Mouse (Mus musculus) retina, embryonic 14.5 days (tissue): ENCODE data around the gene Sept1.
"Not testable (repeated sequence)": the region's sequence is repeated elsewhere in the genome, so short reads cannot be mapped to it uniquely, and the experiment has no call there.

ENCODE experiments used
- DNase-seq: peaks from one replicate; pipeline ENCODE4 v3.0.0-alpha.2; 2015; ENCODE audit warnings: low spot score

Gene Sept1

DNA sequence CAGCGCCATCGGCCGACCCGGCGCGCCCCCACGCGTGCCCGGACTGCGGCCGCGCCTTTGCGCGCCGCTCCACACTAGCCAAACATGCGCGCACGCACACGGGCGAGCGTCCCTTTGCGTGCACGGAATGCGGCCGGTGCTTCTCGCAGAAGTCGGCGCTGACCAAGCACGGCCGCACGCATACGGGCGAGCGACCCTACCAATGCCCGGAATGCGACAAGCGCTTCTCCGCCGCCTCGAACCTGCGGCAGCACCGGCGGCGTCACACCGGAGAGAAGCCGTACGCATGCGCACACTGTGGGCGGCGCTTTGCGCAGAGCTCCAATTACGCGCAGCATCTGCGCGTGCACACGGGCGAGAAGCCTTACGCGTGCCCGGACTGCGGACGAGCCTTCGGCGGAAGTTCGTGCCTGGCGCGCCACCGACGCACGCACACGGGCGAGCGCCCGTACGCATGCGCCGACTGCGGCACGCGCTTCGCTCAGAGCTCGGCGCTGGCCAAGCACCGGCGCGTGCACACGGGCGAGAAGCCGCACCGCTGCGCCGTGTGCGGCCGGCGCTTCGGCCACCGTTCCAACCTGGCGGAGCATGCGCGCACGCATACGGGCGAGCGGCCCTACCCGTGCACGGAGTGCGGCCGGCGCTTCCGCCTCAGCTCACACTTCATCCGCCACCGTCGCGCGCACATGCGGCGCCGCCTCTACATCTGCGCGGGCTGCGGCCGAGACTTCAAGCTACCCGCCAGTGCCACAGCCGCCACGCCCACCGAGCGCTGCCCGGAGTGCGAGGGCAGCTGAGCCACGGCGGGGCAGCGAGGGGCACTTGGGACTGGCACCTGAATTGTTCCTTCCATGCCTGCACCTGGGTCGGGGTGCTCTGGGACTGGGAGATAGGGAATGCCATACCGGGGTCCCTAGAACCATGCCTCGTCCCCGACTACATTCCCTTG lies 21.2 kb upstream of the Sept1 start:
- peak; percentile 98 for DNase-seq

DNA sequence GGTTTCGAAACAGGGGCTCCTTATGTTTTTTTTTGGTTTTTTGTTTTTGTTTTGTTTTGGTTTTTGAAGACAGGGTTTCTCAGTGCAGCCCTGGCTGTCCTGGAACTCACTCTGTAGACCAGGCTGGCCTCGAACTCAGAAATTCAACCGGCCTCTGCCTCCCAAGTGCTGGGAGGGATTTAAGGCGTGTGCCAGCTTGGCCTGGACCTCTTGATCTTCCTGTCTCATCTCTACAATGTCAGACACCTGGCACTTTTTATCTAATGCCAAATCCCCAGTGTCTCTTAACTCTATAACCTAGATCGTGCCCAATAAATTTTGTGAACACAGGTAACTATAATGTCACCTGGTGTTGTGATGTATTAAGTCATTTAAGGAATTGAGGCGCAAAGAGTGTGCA lies 20.4 kb upstream of the Sept1 start:
- no peak for DNase-seq

DNA sequence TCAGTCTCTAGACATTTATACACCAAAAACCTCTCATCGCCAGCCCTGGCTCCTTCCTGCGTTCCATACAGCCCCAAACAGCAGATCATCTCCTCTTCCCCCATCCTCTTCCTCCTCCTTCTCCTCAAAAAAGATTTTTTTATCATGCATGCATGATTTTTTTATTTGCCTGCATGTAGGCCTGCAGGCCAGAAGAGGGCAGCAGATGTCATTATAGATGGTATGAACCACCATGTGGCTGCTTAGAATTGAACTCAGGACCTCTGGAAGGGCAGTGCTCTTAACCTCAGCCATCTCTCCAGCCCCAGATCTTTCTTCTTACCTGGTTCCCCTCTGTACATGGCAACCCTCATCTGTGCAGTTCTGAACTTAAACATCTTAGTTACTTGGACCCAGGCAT lies 19.5 kb upstream of the Sept1 start:
- peak; percentile 60 for DNase-seq

DNA sequence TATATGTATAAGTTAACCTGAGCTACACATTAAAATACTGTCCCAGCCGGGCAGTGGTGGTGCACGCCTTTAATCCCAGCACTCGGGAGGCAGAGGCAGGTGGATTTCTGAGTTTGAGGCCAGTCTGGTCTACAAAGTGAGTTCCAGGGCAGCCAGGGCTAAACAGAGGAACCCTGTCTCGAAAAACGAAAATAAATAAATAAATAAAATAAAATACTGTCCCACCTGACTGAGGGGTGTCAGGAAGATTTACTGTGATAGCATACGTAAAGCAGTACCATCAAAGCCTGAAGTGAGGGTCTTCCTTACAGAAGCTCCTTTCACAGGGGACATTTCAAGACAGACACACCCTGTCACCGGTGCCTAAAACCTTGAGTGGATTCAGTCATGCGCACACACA lies 17.6 kb upstream of the Sept1 start:
- DNase-seq: not testable (repeated sequence)

DNA sequence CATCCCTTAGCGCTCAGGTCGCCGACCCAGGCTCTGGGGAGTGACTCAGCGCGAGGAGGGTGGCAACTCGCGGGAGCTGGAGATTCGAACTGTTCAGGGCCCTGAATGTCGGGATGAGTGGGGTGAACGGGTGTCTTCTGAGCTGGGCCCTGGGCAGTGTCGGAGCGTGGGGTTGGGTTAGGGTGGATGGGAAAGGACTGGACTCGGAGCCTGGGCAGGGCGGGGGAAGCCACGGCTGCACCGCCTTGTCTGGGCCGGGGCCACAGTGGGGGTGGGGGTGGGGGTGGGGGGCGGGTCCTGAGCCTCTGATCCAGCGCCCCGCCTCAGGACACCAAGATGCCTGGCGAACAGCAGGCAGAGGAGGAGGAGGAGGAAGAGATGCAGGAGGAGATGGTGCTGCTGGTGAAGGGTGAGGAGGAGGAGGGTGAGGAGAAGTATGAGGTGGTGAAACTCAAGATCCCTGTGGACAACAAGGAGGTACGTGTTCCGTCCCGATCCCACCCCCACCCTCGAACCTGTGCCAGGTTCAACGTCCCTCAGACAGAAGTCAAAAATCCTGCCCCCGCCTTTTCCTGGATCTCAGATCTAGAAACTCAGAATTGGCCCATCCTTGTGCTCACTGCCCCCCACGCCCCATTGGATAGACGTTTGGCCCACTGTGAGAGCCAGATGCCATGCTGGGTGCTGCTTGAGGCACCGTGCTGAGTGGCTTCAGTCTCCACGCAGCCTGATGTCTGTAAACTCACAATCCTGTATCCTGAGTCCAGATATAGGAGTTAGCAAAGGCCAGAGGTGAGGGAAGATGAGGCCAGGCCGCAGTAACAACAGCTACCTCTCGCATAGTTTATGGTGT lies 12.0 kb upstream of the Sept1 start:
- no peak for DNase-seq

DNA sequence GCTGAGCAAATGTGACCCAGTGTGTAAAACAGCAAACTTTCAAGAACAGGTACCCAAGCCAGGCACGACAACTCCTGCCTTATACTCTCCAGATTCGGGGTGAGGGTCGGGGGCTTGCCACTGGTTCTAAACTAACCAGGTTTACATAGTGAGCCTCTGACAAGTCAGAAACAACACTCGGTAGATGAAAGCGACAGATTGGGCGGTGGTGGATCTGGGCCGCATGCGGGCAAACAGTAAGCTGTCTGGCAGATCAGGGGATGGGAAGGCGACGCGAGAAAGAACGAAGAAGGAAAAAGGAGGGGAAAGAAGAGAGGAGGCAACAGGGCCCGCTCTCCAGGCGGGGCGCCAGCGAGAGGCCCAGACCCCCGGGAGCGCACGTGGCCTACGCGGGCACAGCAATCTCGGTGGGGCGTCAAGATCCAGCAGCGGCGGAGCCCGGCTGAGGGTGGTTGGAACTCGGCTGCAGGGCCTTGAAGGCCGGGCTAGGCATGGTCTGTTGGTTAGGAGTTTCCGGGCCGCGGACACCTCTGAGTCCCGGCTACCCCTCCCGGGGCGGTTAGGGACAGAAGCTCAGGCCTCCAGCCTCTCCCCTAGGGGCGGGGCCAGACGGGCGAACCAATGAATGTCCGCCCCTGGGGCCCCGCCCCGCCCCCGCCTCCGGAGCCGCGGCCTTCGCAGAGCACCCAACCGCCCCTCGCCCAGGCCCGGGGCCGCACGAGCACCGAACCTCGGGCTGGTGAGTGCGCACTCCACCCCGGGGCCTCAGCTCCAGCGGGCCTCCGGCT lies 11.1 kb upstream of the Sept1 start, which contains the start of gene Zfp771:
Gene Zfp771, plus strand, starts transcription at position 405 of the 788 bp plus-strand sequence.
- DNase-seq: peak; percentile 96

DNA sequence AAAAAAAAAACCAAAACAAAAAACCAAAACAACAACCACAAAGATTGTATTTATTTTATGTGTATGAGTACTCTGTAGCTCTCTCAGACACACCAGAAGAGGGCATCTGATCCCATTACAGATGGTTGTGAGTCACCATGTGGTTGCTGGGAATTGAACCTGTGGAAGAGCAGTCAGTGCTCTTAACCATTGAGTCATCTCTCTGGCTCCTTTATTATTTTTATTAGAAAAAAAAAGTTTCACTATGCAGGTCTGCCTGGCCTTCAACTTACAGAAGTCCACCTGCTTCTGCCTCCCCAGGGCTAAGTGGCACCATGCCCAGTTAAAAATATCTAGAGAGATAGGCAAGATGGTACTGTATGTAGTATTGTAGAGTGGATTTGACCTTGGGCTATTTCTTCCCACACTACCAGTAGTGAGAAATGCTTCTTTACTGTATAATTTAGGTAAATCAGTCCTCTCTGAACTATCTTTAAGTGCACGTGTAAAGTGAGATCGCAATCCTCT lies 10.5 kb upstream of the Sept1 start:
- DNase-seq: no peak

DNA sequence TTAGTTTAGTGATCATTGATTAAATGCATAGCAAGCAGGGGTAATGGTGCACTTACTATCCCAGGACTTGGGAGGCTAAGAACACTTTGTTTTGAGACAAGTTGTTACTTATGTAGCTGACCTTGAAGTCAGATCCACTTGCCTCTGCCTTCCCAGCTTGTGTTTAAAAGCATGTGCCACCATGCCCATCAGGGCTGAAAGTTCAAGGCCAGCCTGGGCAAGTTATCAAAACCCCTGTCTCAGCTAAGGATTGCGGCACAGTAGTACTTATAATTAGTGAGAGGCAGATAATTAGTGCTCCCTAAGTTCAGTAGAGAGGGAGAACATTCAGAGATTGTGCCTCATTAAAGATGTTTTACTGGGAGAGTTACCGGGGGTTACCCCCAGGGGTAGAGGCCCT lies 1.8 kb upstream of the Sept1 start:
- no peak for DNase-seq

DNA sequence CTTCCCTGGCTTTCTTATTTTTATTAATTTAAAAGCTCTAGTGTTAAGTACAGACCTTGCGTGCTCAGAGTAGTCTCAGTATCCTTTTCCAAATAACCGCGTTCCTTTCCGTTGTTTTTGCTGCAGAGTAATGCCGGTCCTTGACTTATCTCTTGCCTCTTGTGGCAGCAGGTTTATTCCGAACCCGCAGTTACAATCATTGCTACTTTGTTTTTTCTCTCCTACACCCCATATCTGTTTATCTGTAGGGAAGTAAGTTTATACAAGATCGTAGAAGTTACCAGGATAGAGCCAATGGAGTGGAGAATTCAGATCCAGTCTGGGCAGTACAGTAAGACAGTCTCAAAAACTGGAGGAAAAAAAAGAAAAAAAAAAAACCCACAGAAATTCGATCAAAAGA lies 835 bp upstream of the Sept1 start:
- DNase-seq: no peak

DNA sequence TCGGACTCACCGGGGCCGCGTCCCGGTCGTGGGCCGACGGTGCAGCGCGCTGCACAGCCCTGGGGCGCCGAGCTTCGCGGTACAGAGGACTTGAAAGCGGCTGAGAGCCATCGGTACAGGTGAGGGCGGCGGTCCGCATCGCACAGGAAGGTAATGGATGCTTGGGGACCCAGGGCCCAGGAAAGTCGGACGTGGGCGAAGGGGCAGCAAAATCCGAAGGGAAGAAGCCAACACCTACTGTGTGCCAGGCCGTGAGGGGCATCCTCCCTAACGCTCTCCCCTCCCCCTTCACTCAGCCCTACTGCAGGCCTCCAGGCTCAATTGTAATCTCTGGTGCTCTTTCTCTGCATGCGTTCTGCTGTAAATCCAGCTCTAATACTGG lies 429 bp upstream of the Sept1 start:
- peak; percentile 55 for DNase-seq

DNA sequence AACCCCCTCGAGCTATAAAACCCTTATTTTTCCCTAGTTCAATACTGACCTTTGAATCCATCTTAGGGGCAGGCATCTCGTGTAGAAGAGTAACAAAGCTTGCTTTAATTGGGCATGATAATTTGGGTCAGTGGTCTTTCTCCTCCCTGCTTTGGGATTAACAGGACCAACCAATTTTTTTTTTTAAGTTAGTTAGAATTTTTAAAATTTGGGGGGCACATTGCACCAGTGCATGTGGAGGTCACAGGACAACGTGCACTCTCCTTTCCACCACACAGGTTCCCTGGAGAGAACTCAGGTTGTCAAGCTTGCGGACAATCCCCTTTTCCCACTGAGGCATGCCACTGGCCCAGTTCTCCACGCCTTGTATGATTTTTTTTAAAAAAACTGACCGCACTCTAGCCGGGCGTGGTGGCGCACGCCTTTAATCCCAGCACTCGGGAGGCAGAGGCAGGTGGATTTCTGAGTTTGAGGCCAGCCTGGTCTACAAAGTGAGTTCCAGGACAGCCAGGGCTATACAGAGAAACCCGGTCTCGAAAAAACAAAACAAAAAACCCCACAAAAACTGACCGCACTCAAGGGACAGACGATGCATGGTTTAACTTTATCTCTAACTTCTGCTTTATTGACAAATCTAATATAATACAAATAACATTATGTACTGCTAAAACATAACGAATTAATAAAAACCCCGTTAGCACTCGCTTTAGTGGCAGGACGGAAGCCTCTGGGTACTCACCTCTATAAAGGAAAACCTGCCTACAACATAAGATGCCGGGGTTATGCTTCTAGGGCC lies 906 bp downstream of the Sept1 start:
- no peak for DNase-seq

DNA sequence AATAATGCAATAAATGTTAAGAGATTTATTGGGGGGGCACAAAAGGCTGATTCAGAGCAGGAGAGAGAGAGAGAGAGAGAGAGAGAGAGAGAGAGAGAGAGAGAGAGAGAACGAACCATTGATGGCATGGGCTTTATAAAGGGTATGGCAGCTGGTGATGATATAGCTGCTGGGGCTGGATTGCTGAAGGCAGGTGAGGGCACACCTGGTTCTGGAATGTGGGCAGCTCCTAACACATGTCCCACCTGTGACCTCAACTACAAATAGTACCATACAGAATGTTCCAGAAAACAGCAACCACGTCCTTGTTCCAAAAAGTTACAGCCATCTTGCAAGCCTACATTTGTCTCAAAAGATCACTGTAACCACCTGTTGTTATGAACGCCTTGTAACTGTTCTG lies 1.6 kb downstream of the Sept1 start:
- DNase-seq: no peak

DNA sequence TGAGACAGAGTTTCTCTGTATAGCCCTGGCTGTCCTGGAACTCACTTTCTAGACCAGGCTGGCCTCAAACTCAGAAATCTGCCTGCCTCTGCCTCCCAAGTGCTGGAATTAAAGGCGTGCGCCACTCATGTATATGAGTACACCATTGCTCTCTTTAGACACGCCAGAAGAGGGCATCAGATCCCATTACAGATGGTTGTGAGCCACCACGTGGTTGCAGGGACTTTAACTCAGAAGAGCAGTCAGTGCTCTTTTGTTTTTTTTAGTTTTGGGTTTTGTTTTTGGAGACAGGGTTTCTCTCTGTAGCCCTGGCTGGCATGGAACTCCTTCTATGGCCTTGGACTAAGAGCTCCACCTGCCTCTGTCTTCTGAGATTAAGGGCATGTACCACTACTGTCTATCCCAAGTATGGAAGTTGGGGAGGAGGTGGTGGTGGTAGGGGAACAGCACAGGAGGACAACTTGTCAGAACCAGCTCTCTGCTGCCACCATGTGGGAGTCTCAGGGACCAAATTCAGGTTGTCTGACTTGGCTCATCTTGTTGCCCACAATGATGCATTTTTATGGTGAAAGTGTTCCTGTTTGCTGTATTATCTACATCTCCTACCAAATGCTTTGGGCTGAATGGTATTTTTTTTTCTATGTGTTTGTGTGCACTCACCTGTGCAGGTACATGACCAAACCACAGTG lies 4.2 kb downstream of the Sept1 start:
- DNase-seq: peak; percentile 88

DNA sequence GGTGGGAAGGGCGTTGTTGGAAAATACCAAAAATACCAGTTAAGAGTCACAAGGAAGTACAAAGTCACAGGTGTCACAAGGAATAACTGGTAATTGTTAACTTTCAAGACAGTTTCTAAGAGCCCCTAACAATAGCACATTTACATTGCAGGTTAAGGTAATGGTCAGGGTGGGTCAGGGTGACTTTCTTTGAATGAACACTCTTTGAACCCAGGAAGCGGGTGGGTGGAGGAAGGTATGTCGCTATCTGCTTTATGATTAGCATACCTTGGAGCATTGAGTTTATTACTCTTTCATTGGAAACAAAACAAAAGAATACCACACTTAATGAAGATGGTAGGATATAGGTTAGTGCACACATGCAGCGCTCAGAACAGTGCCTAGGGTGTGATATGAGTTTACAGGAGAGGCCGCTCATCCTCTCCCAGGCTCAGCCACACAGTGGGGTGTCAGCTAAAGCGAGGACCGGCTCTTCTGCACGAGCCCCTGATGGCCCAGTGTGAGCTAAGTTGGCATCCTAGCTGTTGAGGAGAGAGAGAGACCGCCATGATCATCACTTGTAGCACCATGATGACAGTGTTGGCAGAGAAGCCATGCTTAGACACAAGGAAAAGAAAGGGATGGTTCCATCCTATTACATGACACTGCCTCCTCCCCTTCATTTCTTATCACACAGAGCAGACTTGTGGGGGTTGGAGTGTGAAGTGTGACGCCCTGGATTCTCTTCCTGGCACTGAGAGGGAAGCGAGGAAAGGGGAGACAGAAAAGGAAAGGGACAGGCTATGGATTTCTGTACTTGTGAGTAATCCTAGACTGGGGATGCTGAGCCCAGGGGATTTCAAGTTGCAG lies 7.6 kb downstream of the Sept1 start:
- DNase-seq: no peak

DNA sequence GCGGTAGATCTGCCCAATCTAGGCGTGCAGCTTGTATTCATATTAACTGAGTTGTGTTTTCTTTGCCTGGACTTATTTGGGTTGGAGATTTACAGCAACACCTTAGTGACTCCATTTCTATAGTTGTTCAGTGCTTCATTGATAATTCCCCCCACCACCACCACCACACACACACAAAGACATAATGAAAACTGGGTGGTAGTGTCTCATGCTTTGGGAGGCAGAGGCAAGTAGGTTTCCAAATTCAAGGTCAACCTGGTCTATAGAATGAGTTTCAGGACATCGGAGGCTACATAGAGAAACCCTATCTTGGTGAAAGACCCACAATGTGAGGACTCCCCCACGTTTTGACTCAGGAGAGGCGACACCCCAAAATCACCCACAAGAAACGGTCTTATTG lies 8.3 kb downstream of the Sept1 start:
- DNase-seq: no peak

DNA sequence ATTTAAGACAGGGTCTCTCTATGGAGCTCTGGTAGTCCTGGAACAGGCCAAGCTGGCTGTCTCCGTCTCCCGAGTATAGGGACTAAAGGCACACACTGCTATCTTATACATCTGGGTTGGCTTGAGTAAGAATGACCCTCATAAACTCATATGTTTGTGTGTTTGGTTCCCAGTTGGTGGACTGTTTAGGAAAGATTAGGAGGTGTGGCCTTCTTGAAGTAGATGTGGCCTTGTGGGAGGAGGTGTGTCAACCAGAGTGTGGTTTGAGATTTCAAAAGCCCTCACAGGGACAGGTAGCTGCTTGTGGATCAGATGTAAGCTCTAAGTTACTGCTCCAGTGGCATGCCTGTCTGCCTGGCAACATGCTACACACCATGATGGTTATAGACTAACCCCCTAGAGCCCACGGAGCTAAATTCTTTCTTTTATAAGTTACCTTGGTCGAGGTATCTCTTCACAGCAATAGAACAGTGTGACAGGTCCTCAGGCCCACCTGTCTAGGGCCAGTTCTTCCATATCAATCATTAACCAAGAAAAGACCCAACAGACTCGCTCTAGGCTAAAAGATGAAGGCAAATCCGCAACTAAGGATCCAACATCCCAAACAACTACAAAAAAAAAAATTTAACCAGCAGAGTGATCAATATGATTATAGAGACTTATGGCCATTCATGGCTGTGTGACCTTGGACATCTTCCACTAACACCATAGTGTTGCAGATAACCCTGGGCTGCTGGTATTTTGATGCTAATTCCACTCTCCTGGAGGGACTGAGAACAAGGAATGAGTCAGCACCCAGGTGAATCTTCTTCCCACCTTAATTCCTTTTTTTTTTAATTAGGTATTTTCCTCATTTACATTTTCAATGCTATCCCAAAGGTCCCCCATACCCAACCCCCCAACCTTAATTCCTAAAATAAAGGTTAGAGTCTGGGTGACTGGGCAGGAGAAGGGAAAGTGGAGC lies 9.1 kb downstream of the Sept1 start:
- no peak for DNase-seq

DNA sequence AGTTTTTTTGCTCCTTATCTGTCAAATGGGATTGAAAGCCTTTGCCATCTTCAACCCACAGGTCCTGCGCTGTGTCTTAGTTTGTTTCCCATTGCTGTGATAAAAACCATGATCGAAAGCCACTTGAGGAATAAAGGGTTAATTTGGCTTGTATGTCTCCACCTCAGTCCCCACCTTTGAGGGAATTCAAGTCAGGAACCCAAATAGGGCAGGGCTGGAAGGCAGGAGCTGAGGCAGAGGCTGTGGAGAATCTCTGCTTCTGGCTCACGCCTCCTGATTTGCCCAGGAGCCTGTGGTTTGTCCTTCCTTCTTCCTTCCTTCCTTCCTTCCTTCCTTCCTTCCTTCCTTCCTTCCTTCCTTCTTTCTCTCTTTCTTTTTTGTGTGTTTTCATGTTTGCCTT lies 9.8 kb downstream of the Sept1 start:
- DNase-seq: no peak

DNA sequence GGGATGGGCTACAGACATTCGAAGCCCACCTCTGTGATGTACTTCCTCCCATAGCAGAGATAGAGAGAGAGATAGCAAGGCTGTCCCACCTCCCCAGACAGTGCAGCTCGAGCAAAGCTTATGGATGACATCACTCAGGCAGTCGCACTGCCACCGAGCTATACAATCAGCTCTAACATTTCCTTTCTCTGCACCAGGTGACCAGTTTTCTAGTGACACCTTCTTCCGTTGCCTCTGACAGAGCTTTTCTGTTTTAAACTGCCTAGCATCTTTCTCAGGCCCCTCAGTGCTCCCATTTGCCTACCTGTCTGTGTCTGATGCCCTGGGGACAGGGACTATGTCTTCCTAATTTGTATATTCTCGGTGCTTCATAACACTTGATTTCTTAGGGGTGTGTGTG lies 12.5 kb downstream of the Sept1 start:
- no peak for DNase-seq
